Mouse (Mus musculus): ENCODE measurements around the gene Dll4. TPM values are rescaled to one million over a fixed set of nuclear protein-coding genes. Genes with fewer than 3 reads are reported as not detected.

Dll4 gene
- polyA plus RNA-seq, 1 experiment from 2014 or later: 1.9 TPM

DNA sequence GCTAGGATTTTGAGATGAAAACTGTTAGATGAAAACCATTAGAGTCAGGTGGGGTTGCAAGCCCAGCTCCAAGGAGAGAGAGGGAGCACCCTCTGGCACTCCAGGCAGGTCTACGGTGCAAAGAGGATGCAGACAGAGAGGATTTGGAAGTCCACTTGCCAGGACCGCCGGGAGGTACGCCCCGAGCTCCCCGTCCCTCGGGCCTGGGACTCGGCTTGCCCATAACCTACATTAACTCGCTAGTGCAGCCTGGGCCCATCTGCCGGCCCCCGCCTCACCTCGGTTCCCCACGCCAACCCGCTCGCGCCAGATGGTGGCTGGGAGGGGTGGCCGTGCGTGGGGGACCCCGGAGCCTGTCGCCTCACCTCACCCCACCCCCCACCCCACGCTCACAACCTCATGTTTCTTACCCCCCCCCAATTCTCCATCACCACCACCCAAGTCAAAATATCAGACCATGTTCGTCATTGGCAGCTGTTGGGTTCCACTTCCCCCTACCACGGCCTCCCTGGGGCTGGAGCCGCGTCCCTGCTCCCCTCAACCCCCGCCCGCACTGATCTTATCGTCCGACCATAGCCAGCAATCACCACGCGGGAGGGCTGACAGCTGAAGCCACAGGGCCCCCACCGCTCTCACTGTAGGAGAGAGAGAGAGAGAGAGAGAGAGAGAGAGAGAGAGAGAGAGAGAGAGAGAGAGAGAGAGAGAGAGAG lies 1.6 kb upstream of the Dll4 start:
- Histone ChIP-seq H3K27ac (ENCODE audit: low read depth) (no peak overlapping the region; the same call in 1 of the 2 replicates), H3K4me3 (ENCODE audit: low read depth, low read length) (peak overlapping the region; percentile 55), H3K27me3 (ENCODE audit: insufficient read depth, low read length) (peaks cover 85% of the 10 kb centered on the region), H3K4me1 (ENCODE audit: insufficient read depth) (peaks cover 55% of the 10 kb centered on the region), H3K4me2 (ENCODE audit: low read depth, low read length) (peak overlapping the region; percentile 73), H3K9ac (replicated peaks) (no peak overlapping the region), H3K9me3 (ENCODE audit: low read length) (no peaks in the 10 kb centered on the region), H3K36me3 (replicated peaks; ENCODE audit: insufficient read depth, low read length) (no peaks in the 10 kb centered on the region)
- WGBS (ENCODE audit: insufficient replicate concordance): 12% methylated on average over 22 of the region's 32 CpGs
- peak; percentile 57 for DNase-seq
- TF ChIP-seq CTCF (IDR thresholded peaks at IDR 0.05; ENCODE audit: low read depth) (no peak), EP300 (IDR thresholded peaks at IDR 0.05; ENCODE audit: low read depth) (no peak)
- ATAC-seq: no peak

DNA sequence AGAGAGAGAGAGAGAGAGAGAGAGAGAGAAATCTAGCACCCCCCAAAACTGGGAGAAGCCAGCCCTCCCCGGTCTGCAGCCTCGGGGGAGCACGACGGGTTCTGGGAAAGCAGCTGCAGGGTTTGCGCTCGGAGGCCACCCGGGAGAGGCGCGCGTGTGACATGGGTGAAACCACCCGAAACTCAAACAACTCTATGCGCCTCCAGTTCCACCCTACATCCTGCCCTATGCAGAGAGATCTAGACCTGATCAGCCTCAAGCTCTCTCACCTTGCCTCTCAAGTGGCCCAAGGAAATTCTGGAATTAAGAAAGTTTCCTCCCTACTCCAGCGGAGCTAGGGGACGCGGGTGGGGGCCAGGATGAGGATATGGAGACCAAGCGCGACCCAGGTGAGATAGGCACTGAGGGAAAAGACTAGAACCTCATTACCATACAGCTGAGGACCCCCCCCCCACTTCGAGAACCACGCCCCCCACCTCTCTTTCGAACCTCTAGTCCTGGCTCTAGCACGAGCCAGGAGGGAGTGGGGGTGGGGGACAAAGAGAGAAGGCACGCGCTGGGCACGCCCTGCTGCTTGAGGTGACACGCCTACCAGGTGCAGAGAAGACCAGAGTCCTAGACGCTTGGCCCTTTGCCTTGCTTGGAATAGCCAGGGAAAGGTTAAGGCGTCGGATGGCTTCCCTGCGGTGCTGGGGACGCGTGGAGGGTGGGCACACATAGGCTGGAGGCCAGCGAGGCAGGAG lies 837 bp upstream of the Dll4 start:
- H3K4me1 ChIP-seq (ENCODE audit: insufficient read depth): peaks cover 55% of the 10 kb centered on the region

DNA sequence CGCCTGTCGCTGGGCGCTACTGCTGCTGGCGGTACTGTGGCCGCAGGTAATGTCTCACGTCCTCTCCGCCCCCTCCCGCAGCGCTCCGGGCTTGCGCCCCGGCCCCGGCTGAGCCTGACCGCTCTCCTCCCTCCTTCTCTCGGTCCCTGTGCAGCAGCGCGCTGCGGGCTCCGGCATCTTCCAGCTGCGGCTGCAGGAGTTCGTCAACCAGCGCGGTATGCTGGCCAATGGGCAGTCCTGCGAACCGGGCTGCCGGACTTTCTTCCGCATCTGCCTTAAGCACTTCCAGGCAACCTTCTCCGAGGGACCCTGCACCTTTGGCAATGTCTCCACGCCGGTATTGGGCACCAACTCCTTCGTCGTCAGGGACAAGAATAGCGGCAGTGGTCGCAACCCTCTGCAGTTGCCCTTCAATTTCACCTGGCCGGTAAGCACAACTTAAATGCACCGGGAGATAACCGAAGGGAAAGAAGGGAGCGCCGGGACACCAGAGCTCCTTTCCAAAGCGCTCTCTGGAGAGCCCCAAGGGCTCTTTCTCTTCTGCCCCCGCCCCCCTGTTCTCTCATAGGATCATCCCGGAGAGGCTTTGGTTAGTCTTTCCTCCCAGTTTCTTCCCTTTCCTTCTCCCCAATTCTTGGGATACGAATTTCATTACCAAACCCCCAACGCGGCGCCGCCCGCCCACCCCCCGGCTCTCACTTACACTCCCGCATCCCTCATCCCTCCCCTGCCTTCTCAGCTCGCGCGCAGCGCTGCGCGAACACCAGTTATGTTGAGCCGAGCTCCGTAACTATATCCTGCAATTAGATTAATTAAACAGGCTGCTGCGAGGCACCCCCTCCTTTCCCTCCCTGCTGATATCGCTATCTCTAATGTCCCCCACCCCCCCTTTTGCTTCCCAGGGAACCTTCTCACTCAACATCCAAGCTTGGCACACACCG lies 847 bp downstream of the Dll4 start:
- ATAC-seq (no peak), DNase-seq (no peak)
- H3K4me3 ChIP-seq (ENCODE audit: low read depth, low read length): peak overlapping the region; percentile 55
- H3K9me3 ChIP-seq (ENCODE audit: low read length): no peaks in the 10 kb centered on the region
- no peaks in the 10 kb centered on the region for H3K36me3 ChIP-seq (replicated peaks; ENCODE audit: insufficient read depth, low read length)
- peak overlapping the region; percentile 73 for H3K4me2 ChIP-seq (ENCODE audit: low read depth, low read length)
- H3K9ac ChIP-seq (replicated peaks): peak overlapping the region; percentile 50
- no peak overlapping the region for H3K27ac ChIP-seq (ENCODE audit: low read depth)
- peaks cover 74% of the 10 kb centered on the region for H3K27me3 ChIP-seq (ENCODE audit: insufficient read depth, low read length)
- WGBS (ENCODE audit: insufficient replicate concordance): 1% methylated on average over 61 of the region's 61 CpGs
- TF ChIP-seq CTCF (IDR thresholded peaks at IDR 0.05; ENCODE audit: low read depth) (no peak), EP300 (IDR thresholded peaks at IDR 0.05; ENCODE audit: low read depth) (no peak)
- peaks cover 47% of the 10 kb centered on the region for H3K4me1 ChIP-seq (ENCODE audit: insufficient read depth)

More for the DNA sequence above, 837 bp upstream of the Dll4 start:
- whole genome bisulfite sequencing (ENCODE audit: insufficient replicate concordance): under 1% methylated on average over 32 of the region's 32 CpGs
- Histone ChIP-seq H3K4me2 (ENCODE audit: low read depth, low read length) (peak overlapping the region; percentile 73), H3K9ac (replicated peaks) (no peak overlapping the region), H3K27ac (ENCODE audit: low read depth) (no peak overlapping the region; the same call in 1 of the 2 replicates), H3K36me3 (replicated peaks; ENCODE audit: insufficient read depth, low read length) (no peaks in the 10 kb centered on the region), H3K4me3 (ENCODE audit: low read depth, low read length) (peak overlapping the region; percentile 55), H3K9me3 (ENCODE audit: low read length) (no peaks in the 10 kb centered on the region), H3K27me3 (ENCODE audit: insufficient read depth, low read length) (peaks cover 85% of the 10 kb centered on the region)
- no peak for DNase-seq
- TF ChIP-seq CTCF (IDR thresholded peaks at IDR 0.05; ENCODE audit: low read depth) (no peak), EP300 (IDR thresholded peaks at IDR 0.05; ENCODE audit: low read depth) (no peak)
- no peak for ATAC-seq

DNA sequence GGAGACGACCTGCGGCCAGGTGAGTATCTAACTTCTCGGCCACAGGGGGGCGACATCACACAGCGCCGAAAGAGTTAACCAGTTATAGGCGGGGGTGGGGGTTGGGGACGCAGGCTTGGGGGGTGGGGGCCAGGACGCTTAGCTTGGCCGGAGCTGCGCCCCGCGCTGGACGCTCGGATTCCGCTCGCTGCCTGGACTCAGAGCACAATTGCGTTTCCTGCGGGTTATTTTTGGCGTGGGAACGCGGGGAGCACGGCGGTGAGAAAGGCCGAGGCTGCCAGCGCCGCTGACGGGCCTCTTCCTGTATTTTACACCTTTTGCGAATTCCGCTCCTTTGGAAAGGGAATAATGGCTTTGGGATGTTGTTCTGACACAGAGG lies 1.5 kb downstream of the Dll4 start:
- H3K27ac ChIP-seq (ENCODE audit: low read depth): no peak overlapping the region

DNA sequence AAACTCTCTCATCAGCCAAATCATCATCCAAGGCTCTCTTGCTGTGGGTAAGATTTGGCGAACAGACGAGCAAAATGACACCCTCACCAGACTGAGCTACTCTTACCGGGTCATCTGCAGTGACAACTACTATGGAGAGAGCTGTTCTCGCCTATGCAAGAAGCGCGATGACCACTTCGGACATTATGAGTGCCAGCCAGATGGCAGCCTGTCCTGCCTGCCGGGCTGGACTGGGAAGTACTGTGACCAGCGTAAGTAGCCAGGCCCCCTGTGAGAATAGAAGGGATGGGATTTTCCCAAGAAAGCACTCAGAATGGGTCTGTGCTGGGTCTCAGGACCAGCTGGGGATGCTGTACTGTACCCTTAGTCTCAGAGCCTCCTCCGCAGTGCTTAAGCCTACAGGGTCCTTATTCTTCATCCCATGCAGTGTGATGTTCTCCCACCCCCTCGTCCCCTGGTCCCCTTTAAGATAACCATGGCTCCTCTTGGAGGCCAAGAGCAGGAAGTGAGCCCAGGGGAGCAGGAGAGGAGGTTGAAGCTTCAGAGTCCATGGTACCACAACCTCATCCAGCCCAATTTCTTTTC lies 2.5 kb downstream of the Dll4 start:
- Histone ChIP-seq H3K9me3 (ENCODE audit: low read length) (no peaks in the 10 kb centered on the region), H3K4me1 (ENCODE audit: insufficient read depth) (peaks cover 33% of the 10 kb centered on the region), H3K9ac (replicated peaks) (no peak overlapping the region), H3K27ac (ENCODE audit: low read depth) (no peak overlapping the region), H3K36me3 (replicated peaks; ENCODE audit: insufficient read depth, low read length) (no peaks in the 10 kb centered on the region), H3K4me3 (ENCODE audit: low read depth, low read length) (peak overlapping the region; percentile 1; the same call in 1 of the 2 replicates), H3K27me3 (ENCODE audit: insufficient read depth, low read length) (peaks cover 66% of the 10 kb centered on the region), H3K4me2 (ENCODE audit: low read depth, low read length) (peak overlapping the region; percentile 23)
- TF ChIP-seq CTCF (IDR thresholded peaks at IDR 0.05; ENCODE audit: low read depth): no peak
- TF ChIP-seq EP300 (IDR thresholded peaks at IDR 0.05; ENCODE audit: low read depth): no peak
- DNase-seq (no peak), ATAC-seq (no peak)
- 45% methylated on average over 11 of the region's 11 CpGs for WGBS (ENCODE audit: insufficient replicate concordance)

More for the DNA sequence above, 1.5 kb downstream of the Dll4 start:
- Histone ChIP-seq H3K9ac (replicated peaks) (no peak overlapping the region), H3K9me3 (ENCODE audit: low read length) (no peaks in the 10 kb centered on the region), H3K4me1 (ENCODE audit: insufficient read depth) (peaks cover 40% of the 10 kb centered on the region), H3K4me2 (ENCODE audit: low read depth, low read length) (peak overlapping the region; percentile 73), H3K4me3 (ENCODE audit: low read depth, low read length) (peak overlapping the region; percentile 55), H3K27me3 (ENCODE audit: insufficient read depth, low read length) (peaks cover 73% of the 10 kb centered on the region), H3K36me3 (replicated peaks; ENCODE audit: insufficient read depth, low read length) (no peaks in the 10 kb centered on the region)
- WGBS (ENCODE audit: insufficient replicate concordance): 1% methylated on average over 30 of the region's 30 CpGs
- DNase-seq (peak; percentile 53), ATAC-seq (no peak)
- TF ChIP-seq CTCF (IDR thresholded peaks at IDR 0.05; ENCODE audit: low read depth): peak; percentile 60
- TF ChIP-seq EP300 (IDR thresholded peaks at IDR 0.05; ENCODE audit: low read depth): no peak
